Mouse (Mus musculus) limb, embryonic 14.5 days (tissue): ENCODE measurements around the gene Psmc2. TPM values are rescaled to one million over a fixed set of nuclear protein-coding genes. Genes with fewer than 3 reads are reported as not detected.

Experiments
- ATAC-seq: fragments of 200-750 bp; cut with Nextera tagmentation; 2 replicates; pipeline ENCODE4 v1.8.0; 2017; ENCODE audit warnings: low read depth, moderate number of reproducible peaks, moderate TSS enrichment; ENCODE audit not compliant: low FRiP score
- DNase-seq: peaks from one replicate; pipeline ENCODE4 v3.0.0-alpha.2; 2015; ENCODE audit warnings: low spot score
- H3K27ac ChIP-seq: fragments of 300-500 bp; sonication (generic); replicated peaks from 2 replicates; pipeline ENCODE4 v1.5.1; 2014; ENCODE audit warnings: low read depth, mild to moderate bottlenecking, low read length, moderate library complexity, mixed read lengths
- H3K27me3 ChIP-seq: fragments of 300-500 bp; sonication (generic); 2 replicates; pipeline ENCODE4 v1.6.1; 2014; ENCODE audit warnings: low read length, mixed read lengths; ENCODE audit not compliant: control insufficient read depth, insufficient read depth
- H3K36me3 ChIP-seq: fragments of 300-500 bp; sonication (generic); 2 replicates; pipeline ENCODE4 v1.6.1; 2014; ENCODE audit warnings: mild to moderate bottlenecking, low read length, moderate library complexity, mixed read lengths; ENCODE audit not compliant: control insufficient read depth, insufficient read depth
- H3K4me1 ChIP-seq: fragments of 300-500 bp; sonication (generic); 2 replicates; pipeline ENCODE4 v1.6.1; 2014; ENCODE audit warnings: antibody characterized with exemption, low read length, mixed read lengths; ENCODE audit not compliant: control insufficient read depth, insufficient read depth
- H3K4me2 ChIP-seq: fragments of 300-500 bp; sonication (generic); replicated peaks from 2 replicates; pipeline ENCODE4 v1.6.1; 2014; ENCODE audit warnings: low read depth, mild to moderate bottlenecking, low read length, moderate library complexity; ENCODE audit not compliant: severe bottlenecking
- H3K4me3 ChIP-seq: fragments of 300-500 bp; sonication (generic); replicated peaks from 2 replicates; pipeline ENCODE4 v1.5.1; 2014; ENCODE audit warnings: low read length
- H3K9ac ChIP-seq: fragments of 300-500 bp; sonication (generic); 2 replicates; pipeline ENCODE4 v1.6.1; 2014; ENCODE audit warnings: mild to moderate bottlenecking, low read depth, low read length, moderate library complexity; ENCODE audit not compliant: severe bottlenecking
- H3K9me3 ChIP-seq: fragments of 300-500 bp; sonication (generic); 2 replicates; pipeline ENCODE4 v1.6.1; 2016; ENCODE audit warnings: low read length; ENCODE audit not compliant: control insufficient read depth
- POLR2A ChIP-seq: fragments of 200-500 bp; IDR thresholded peaks from 2 replicates; pipeline ENCODE4 v1.8.0; 2012; ENCODE audit warnings: inconsistent platforms, mild to moderate bottlenecking, moderate library complexity, borderline replicate concordance; ENCODE audit not compliant: insufficient read depth, insufficient read length; ENCODE audit errors: extremely low read depth
- WGBS: fragments of 180-500 bp; shearing (Covaris S2); extraction: QIAGEN DNeasy Blood & Tissue Kit; methylation state at CpG from one replicate; pipeline ENCODE4 v1.1.7; 2014; 5-methylcytosine and 5-hydroxymethylcytosine counted together
- polyA plus RNA-seq, 2 experiments: library from polyadenylated mRNA; depleted of rRNA in 1 of 2; stranded (reverse) in 1 of 2; unstranded in 1 of 2; fragments of >200 nt; fragmentation: Nextera tagmentation in 1 of 2; extraction: Ambion mirVana in 1 of 2; gene quantifications; 2 replicates each; pipeline versions ENCODE4 v1.2.1 to v1.2.3; 2012 to 2014

The Psmc2 gene
- polyA plus RNA-seq, 2 experiments, result 89.1 to 165 TPM

DNA sequence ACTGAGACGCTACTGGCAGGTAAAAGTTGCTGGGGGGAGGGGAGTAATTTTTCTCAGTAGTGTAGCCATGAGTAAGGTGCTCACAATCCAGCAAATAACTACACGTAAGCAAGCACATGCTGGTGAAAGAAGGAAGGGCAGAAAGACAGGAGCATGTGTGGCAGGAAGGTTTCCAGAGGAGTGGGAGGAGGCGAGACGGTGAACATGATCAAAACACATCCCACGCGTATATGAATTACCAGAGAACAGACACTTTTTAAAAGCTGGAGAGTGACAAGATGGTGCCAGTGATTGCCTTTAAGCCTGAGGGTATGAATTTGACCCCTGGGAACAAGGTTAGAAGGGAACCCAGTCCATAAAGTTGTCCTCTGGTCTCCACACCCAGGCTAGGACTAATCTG lies 15.2 kb upstream of the Psmc2 start:
- no peaks in the 10 kb centered on the region for H3K4me1 ChIP-seq
- no peaks in the 10 kb centered on the region for H3K27me3 ChIP-seq
- no peak overlapping the region for H3K4me2 ChIP-seq
- H3K9me3 ChIP-seq, result no peaks in the 10 kb centered on the region
- no peak overlapping the region for H3K27ac ChIP-seq
- no peak overlapping the region for H3K9ac ChIP-seq
- H3K4me3 ChIP-seq, result no peak overlapping the region
- ATAC-seq (no peak), DNase-seq (no peak)
- no peak for TF ChIP-seq POLR2A
- peaks cover 62% of the 10 kb centered on the region for H3K36me3 ChIP-seq
- 93% methylated on average over 6 of the region's 6 CpGs for WGBS

DNA sequence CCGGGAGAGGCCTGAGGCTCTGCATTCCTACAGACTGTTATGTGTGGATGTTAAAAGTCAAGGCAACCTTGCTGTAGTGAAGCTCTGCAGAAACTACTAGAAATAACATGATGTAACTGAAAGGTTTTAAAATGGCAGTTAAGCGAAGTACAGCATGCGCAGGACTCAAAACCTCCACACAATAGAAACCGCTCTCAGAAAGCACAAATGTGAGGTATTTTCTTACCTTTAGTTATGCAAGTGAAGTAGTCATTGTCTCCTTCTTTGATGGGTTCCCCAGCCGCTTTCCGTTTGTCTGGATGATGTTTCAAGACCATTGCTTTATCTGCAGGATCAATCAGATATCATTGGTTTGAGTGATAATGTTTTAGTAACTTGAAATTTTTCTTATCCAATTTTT lies 8.6 kb upstream of the Psmc2 start:
- peaks cover 63% of the 10 kb centered on the region for H3K36me3 ChIP-seq
- ATAC-seq (no peak), DNase-seq (no peak)
- 92% methylated on average over 6 of the region's 6 CpGs for WGBS
- no peak overlapping the region for H3K27ac ChIP-seq
- no peak overlapping the region for H3K9ac ChIP-seq
- H3K27me3 ChIP-seq, result no peaks in the 10 kb centered on the region
- H3K4me2 ChIP-seq, result no peak overlapping the region
- H3K9me3 ChIP-seq, result no peaks in the 10 kb centered on the region
- no peak for TF ChIP-seq POLR2A
- H3K4me3 ChIP-seq, result no peak overlapping the region
- H3K4me1 ChIP-seq, result no peaks in the 10 kb centered on the region

DNA sequence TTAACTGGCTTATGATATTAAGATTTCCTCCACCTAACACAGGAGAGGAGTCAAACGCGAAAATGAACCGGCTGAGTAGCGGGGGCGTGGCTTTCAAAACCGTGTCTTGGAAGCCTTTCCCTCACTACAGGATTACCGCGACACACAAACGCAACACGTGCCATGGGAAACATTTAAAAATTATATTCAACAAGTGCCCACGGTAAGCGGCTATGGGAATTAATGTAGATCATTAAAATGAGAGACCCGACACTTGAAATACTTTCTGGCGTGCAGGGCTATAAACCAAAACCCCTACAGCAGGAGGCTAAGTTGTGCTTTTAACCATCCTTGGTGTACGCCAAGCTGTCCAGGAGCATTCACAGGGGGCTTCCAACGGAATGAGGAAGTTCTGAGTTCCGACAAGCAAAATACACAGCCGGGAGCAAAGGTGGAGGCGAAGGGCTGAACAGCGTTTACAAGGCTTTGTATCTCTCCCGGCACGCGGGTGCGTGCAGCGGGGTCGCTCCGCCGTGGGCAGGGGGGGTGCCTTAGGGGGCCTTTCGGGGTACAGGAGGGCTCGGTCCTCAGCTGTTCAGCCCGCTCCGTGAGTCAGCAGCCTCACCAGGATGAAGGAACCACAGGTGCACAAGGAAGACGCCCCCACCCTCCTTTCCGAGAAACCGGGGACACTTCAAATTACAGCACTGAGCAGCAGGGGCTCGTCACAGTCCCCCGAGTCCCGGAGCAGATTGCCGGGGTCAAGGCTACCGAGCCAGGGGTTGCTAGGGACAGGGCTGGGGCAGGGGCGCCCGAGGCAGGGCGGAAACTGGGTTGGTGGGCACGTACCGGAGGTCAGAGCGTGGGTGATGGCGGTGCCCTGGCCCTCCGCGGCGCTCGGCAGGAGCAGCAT lies 676 bp upstream of the Psmc2 start:
- ATAC-seq, result peak; percentile 70
- peak; percentile 13 for DNase-seq
- peak overlapping the region; percentile 87 for H3K4me2 ChIP-seq
- peak overlapping the region; percentile 97 for H3K4me3 ChIP-seq
- H3K27me3 ChIP-seq, result no peaks in the 10 kb centered on the region
- H3K9me3 ChIP-seq, result no peaks in the 10 kb centered on the region
- TF ChIP-seq POLR2A, result no peak
- peaks cover 11% of the 10 kb centered on the region; the same call in 1 of the 2 replicates for H3K4me1 ChIP-seq
- whole genome bisulfite sequencing, result under 1% methylated on average over 44 of the region's 51 CpGs
- H3K9ac ChIP-seq, result peak overlapping the region; percentile 72
- H3K27ac ChIP-seq, result peak overlapping the region; percentile 41; the same call in 1 of the 2 replicates
- peaks cover 38% of the 10 kb centered on the region for H3K36me3 ChIP-seq

DNA sequence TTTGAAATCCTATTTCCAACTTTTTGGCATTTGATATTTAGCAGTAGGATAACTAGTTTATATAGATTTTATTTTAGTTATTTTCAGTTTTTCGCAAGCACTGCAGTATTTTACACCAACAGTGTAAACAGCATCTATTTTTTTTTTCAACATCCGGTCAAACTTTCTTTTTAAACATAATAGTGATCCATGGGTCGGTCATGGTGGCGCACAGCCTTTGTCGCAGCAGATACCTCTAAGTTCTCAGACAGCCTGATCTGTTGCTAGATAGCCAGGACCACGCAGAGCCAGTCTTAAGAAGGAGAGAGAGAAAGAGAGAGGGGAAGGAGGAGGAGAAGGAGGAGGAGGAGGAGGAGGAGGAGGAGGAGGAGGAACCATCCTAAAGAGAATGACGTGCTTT lies 693 bp downstream of the Psmc2 start:
- H3K4me2 ChIP-seq, result peak overlapping the region; percentile 72
- H3K4me1 ChIP-seq, result peaks cover 11% of the 10 kb centered on the region; the same call in 1 of the 2 replicates
- no peak for DNase-seq
- H3K36me3 ChIP-seq, result peaks cover 26% of the 10 kb centered on the region
- no peaks in the 10 kb centered on the region for H3K27me3 ChIP-seq
- 81% methylated on average over 7 of the region's 7 CpGs for WGBS
- no peak for ATAC-seq
- H3K4me3 ChIP-seq, result peak overlapping the region; percentile 97
- no peak overlapping the region for H3K9ac ChIP-seq
- no peak for TF ChIP-seq POLR2A
- H3K27ac ChIP-seq, result no peak overlapping the region
- H3K9me3 ChIP-seq, result no peaks in the 10 kb centered on the region

DNA sequence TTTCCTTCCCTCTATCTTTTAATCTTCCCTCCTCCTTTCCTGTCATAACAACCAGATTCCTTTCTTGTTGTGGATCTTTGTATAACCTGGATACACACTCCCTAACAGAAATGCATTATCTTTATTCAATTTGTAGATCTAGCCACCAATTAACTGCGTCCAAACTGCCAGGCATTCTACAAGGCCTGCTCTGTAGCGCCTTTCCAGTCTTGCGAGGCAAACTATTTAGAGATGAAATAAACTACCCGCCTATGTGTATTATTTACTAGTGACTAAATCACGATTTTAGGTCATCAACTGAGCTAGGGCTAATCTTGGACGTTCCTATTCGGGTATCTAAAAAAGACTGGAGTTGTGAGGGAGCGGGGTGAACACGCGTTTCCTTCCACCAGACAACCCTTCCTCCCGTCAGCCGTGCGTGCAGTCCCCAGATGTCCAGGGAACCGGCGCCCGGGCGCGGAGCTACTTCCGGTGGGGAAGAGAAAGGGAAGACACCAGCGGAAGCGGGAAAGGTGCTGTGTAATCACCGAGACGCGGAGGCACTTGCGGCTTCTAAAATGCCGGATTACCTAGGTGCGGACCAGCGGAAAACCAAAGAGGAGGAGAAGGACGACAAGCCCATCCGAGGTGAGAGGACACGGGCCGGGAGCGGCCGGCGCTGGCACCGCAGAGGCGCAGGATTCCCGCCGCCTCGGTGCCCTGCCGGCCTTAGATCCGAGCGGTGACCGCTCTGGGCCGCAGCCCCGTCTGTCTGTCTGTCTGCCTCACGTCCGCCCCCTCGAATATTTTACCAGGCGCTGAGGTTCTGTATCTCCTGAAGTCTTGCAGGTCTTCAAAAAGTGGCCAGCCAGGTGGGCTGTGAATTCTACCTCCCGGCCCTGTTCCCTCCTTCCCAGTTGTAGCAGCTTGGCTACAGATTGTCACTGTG lies 1.4 kb downstream of the Psmc2 start:
- peaks cover 11% of the 10 kb centered on the region; the same call in 1 of the 2 replicates for H3K4me1 ChIP-seq
- H3K4me2 ChIP-seq, result peak overlapping the region; percentile 72
- ATAC-seq, result peak; percentile 87
- peaks cover 25% of the 10 kb centered on the region for H3K36me3 ChIP-seq
- peak; percentile 90 for DNase-seq
- WGBS, result 3% methylated on average over 49 of the region's 51 CpGs
- H3K27me3 ChIP-seq, result no peaks in the 10 kb centered on the region
- H3K9ac ChIP-seq, result peak overlapping the region; percentile 92
- peak overlapping the region; percentile 95 for H3K4me3 ChIP-seq
- peak overlapping the region; percentile 67 for H3K27ac ChIP-seq
- peak; percentile 74; the same call in 1 of the 2 replicates for TF ChIP-seq POLR2A
- no peaks in the 10 kb centered on the region for H3K9me3 ChIP-seq
